Mouse (Mus musculus) thymus, postnatal 36 days (tissue): ENCODE data around the gene Cbr4.

Experiments
- DNase-seq, 2 experiments: peaks; one replicate each; pipeline ENCODE4 v3.0.0; 2022; ENCODE audit warnings: mixed read lengths in 2 of 2

Gene Cbr4

GRCm38 (mm10) chr8:61487597-61488156 is at the start of gene Cbr4:
TSS of gene Cbr4 (plus strand) at chr8:61487734.
- peak; percentile 76 to 78 for DNase-seq

- DNase-seq, result no peak
These were observed 44.5 kb upstream of the Cbr4 start for GRCm38 (mm10) chr8:61442988-61443387.

GRCm38 (mm10) chr8:61444358-61444757 is 43.2 kb upstream of the Cbr4 start:
- DNase-seq, result no peak

- DNase-seq, result no peak
These were observed 41.2 kb upstream of the Cbr4 start for GRCm38 (mm10) chr8:61446329-61446728.

GRCm38 (mm10) chr8:61448100-61448499 is 39.4 kb upstream of the Cbr4 start:
- no peak for DNase-seq

GRCm38 (mm10) chr8:61448881-61449280 is 38.7 kb upstream of the Cbr4 start:
- DNase-seq, result no peak

GRCm38 (mm10) chr8:61450916-61451575 is 36.5 kb upstream of the Cbr4 start:
- DNase-seq, result no peak

GRCm38 (mm10) chr8:61451721-61452337 is 35.7 kb upstream of the Cbr4 start:
- DNase-seq, result no peak

- no peak for DNase-seq
These were observed 27.8 kb upstream of the Cbr4 start for GRCm38 (mm10) chr8:61459763-61460162.

- DNase-seq, result no peak
These were observed 25.3 kb upstream of the Cbr4 start for GRCm38 (mm10) chr8:61462221-61462620.

- no peak for DNase-seq
These were observed 23.1 kb upstream of the Cbr4 start for GRCm38 (mm10) chr8:61464393-61464792.

GRCm38 (mm10) chr8:61466696-61467552 is 20.6 kb upstream of the Cbr4 start:
- no peak for DNase-seq

GRCm38 (mm10) chr8:61467553-61467815 is 20.1 kb upstream of the Cbr4 start:
- DNase-seq, result no peak

GRCm38 (mm10) chr8:61470213-61470612 is 17.3 kb upstream of the Cbr4 start:
- no peak for DNase-seq

- no peak for DNase-seq
These were observed 12.3 kb upstream of the Cbr4 start for GRCm38 (mm10) chr8:61475251-61475673.

GRCm38 (mm10) chr8:61476160-61476559 is 11.4 kb upstream of the Cbr4 start:
- DNase-seq, result no peak

GRCm38 (mm10) chr8:61478150-61478549 is 9.4 kb upstream of the Cbr4 start:
- DNase-seq, result no peak

- DNase-seq, result no peak
These were observed 8.7 kb upstream of the Cbr4 start for GRCm38 (mm10) chr8:61478793-61479192.

- peak; percentile 45 to 52 for DNase-seq
These were observed 7.9 kb upstream of the Cbr4 start for GRCm38 (mm10) chr8:61479506-61480214.

GRCm38 (mm10) chr8:61480260-61480967 is 7.1 kb upstream of the Cbr4 start:
- DNase-seq, result no peak

GRCm38 (mm10) chr8:61486923-61487529 is 508 bp upstream of the Cbr4 start:
- DNase-seq, result no peak

GRCm38 (mm10) chr8:61488631-61489030 is 1.1 kb downstream of the Cbr4 start:
- no peak for DNase-seq
